Mouse (Mus musculus) small intestine, adult 2 months (tissue): ENCODE results near the gene Resp18.

ENCODE experiments used
- CTCF ChIP-seq: fragments of 200-500 bp; IDR thresholded peaks from 2 replicates; pipeline ENCODE4 v1.5.1; 2012; ENCODE audit warnings: low read depth, mild to moderate bottlenecking, control low read depth, inconsistent platforms, low read length, moderate library complexity, mixed read lengths; ENCODE audit not compliant: insufficient replicate concordance, insufficient read length; ENCODE audit errors: extremely low read depth
- POLR2A ChIP-seq: fragments of 200-500 bp; IDR thresholded peaks from 2 replicates; pipeline ENCODE4 v1.6.1; 2012; ENCODE audit warnings: low read depth, mild to moderate bottlenecking, control low read depth, inconsistent platforms, low read length, moderate library complexity

- no peak for TF ChIP-seq POLR2A
- TF ChIP-seq CTCF, result no peak
These were observed 36.8 kb upstream of the Resp18 start for GRCm38 (mm10) chr1:75315011-75315410.
